Mouse (Mus musculus): ENCODE measurements around the gene Lgals12. TPM values are rescaled to one million over a fixed set of nuclear protein-coding genes. Genes with fewer than 3 reads are reported as not detected.
A peak's percentile ranks its signal among the peaks of the same experiment; 100 is the strongest.

Lgals12 gene
- polyA plus RNA-seq, 1 experiment from 2014 or later, result 0.40 TPM

DNA sequence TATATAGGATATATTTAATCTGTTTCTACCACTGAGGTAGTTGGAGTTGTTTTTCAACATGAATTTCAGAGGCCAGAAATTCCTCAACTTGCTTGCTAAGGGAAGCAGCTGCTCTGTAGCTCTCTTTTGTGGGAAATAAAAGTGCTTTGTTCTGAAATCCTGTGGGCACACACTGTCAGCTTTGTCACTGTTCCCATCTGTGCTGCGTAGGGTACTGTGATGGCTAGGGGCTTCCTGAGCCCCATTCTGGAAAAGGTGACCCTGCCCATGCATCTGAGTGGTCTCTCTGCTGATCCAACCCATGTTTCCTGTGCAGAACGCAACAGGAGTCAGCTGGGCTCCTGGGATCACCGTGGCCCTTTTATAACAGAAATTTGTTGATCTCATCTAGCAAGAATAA is 40.2 kb downstream of the Lgals12 start:
- H3K27me3 ChIP-seq (ENCODE audit: control insufficient read depth, insufficient read depth, low read length), result no peaks in the 10 kb centered on the region
- DNase-seq (ENCODE audit: low spot score) (no peak), ATAC-seq (ENCODE audit: low FRiP score) (no peak)
- WGBS, result 56% methylated on average over 3 of the region's 3 CpGs
- H3K27ac ChIP-seq, result no peak overlapping the region
- no peaks in the 10 kb centered on the region for H3K9me3 ChIP-seq (ENCODE audit: control insufficient read depth, low read length)
- H3K4me2 ChIP-seq (replicated peaks), result no peak overlapping the region
- no peaks in the 10 kb centered on the region for H3K36me3 ChIP-seq (replicated peaks; ENCODE audit: control insufficient read depth, insufficient read depth)
- H3K4me1 ChIP-seq (replicated peaks; ENCODE audit: control insufficient read depth, insufficient read depth, low read length), result no peaks in the 10 kb centered on the region
- no peak overlapping the region for H3K4me3 ChIP-seq (replicated peaks; ENCODE audit: low read length)
- no peak overlapping the region for H3K9ac ChIP-seq

DNA sequence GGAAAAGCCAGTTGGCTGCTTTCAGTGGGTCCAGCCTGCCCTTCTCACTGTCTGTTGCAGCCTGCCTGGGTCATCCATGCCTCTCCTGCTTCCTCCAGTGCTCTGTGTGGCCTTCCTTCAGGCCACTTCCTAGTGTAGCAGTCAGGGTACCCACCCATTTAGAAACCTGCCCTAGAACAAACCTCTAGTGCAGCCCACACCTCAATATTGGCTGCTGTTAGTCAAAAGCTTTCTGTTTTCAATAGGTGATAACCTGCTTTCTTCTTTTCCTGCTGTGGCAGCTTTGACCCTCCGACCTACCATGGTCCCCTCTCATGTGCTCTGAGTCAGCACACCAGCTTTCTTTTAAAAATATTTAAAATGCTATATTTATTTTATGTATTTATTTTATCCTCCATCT is 42.5 kb downstream of the Lgals12 start:
- 93% methylated on average over 1 of the region's 1 CpGs for WGBS
- no peak for ATAC-seq (ENCODE audit: low FRiP score)
- Histone ChIP-seq H3K27me3 (ENCODE audit: control insufficient read depth, insufficient read depth, low read length) (no peaks in the 10 kb centered on the region), H3K4me1 (replicated peaks; ENCODE audit: control insufficient read depth, insufficient read depth, low read length) (no peaks in the 10 kb centered on the region), H3K27ac (no peak overlapping the region), H3K9me3 (ENCODE audit: control insufficient read depth, low read length) (no peaks in the 10 kb centered on the region), H3K9ac (no peak overlapping the region), H3K4me3 (replicated peaks; ENCODE audit: low read length) (no peak overlapping the region), H3K36me3 (replicated peaks; ENCODE audit: control insufficient read depth, insufficient read depth) (no peaks in the 10 kb centered on the region), H3K4me2 (replicated peaks) (no peak overlapping the region)
- DNase-seq (ENCODE audit: low spot score), result no peak

DNA sequence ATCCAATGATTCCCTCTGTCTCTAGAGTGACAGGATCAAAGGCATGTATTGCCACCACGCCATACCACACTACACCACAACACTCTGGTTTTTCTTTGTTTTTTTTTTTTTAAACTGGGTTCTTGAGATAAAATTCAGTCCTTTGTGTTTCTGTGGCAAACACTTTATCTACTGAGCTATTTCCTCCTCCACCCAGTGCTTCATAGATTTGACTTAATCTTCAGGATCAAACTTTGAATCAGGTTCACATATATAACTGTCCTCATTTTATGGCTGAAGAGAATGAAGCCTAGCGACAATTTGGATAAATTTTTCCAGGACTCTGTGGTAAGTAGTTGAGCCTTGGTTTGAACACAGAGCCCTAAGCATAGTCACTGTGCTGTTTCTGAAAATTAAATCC is 43.3 kb downstream of the Lgals12 start:
- DNase-seq (ENCODE audit: low spot score) (no peak), ATAC-seq (ENCODE audit: low FRiP score) (no peak)
- 88% methylated on average over 2 of the region's 2 CpGs for WGBS
- Histone ChIP-seq H3K36me3 (replicated peaks; ENCODE audit: control insufficient read depth, insufficient read depth) (no peaks in the 10 kb centered on the region), H3K4me2 (replicated peaks) (no peak overlapping the region), H3K27ac (no peak overlapping the region), H3K4me1 (replicated peaks; ENCODE audit: control insufficient read depth, insufficient read depth, low read length) (no peaks in the 10 kb centered on the region), H3K9ac (no peak overlapping the region), H3K4me3 (replicated peaks; ENCODE audit: low read length) (no peak overlapping the region), H3K9me3 (ENCODE audit: control insufficient read depth, low read length) (no peaks in the 10 kb centered on the region), H3K27me3 (ENCODE audit: control insufficient read depth, insufficient read depth, low read length) (no peaks in the 10 kb centered on the region)

DNA sequence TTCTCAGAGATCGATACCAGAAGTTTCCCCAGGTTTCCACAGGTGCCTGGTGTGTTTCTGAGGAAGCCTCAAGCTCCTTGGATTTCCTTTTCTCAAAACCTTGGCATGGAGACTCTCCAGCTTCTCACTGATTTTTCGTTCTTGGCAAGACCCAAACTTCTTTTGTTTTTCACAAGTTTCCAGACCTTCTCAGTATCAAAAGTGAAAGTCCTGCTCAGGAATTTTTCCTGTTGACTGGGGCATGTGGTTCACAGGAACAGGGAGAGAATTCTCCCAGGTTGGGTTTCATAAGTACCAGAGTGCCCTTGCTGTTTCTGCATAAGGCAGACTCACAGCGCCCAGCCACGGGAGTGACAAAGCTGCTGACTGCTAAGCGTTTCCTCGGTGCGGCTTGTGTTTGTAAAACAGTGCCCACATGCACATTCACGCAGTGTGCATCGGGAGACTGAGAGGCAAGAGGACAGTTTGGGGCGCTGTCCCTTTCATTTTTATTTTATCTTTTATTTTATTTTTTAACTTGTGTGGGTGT is 44.3 kb downstream of the Lgals12 start:
- ATAC-seq (ENCODE audit: low FRiP score), result no peak
- WGBS, result 85% methylated on average over 10 of the region's 10 CpGs
- H3K36me3 ChIP-seq (replicated peaks; ENCODE audit: control insufficient read depth, insufficient read depth), result no peaks in the 10 kb centered on the region

DNA sequence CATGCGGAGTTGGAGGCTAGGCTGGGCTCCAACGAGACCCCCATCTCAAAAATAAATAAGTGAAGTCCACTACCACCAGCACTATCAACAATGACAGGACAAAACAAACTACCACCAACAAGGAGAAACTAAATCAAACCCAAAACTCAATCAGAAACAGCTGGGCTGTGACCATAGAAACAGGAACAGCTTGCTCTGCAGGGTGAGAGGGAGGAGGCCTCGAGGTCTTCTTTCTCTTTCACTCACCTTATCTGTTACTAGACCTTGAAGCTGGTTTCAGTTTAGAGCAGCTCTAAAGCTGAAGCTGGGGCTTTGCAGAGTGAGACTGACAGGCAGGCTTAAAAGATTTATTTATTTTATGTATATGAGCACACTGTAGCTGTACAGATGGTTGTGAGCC is 45.5 kb downstream of the Lgals12 start:
- no peak overlapping the region for H3K4me3 ChIP-seq (replicated peaks; ENCODE audit: low read length)
- ATAC-seq (ENCODE audit: low FRiP score), result no peak
- peaks cover 8% of the 10 kb centered on the region; the same call in 1 of the 2 replicates for H3K4me1 ChIP-seq (replicated peaks; ENCODE audit: control insufficient read depth, insufficient read depth, low read length)
- no peak for DNase-seq (ENCODE audit: low spot score)
- 70% methylated on average over 3 of the region's 3 CpGs for WGBS
- no peak overlapping the region for H3K4me2 ChIP-seq (replicated peaks)
- H3K9me3 ChIP-seq (ENCODE audit: control insufficient read depth, low read length), result no peaks in the 10 kb centered on the region
- H3K36me3 ChIP-seq (replicated peaks; ENCODE audit: control insufficient read depth, insufficient read depth), result no peaks in the 10 kb centered on the region
- peaks cover 12% of the 10 kb centered on the region; the same call in 1 of the 2 replicates for H3K27me3 ChIP-seq (ENCODE audit: control insufficient read depth, insufficient read depth, low read length)
- no peak overlapping the region for H3K9ac ChIP-seq
- no peak overlapping the region for H3K27ac ChIP-seq

More for the DNA sequence above, 44.3 kb downstream of the Lgals12 start:
- Histone ChIP-seq H3K9ac (no peak overlapping the region), H3K9me3 (ENCODE audit: control insufficient read depth, low read length) (no peaks in the 10 kb centered on the region), H3K4me2 (replicated peaks) (no peak overlapping the region), H3K4me3 (replicated peaks; ENCODE audit: low read length) (no peak overlapping the region), H3K4me1 (replicated peaks; ENCODE audit: control insufficient read depth, insufficient read depth, low read length) (peaks cover 2% of the 10 kb centered on the region; the same call in 1 of the 2 replicates), H3K27ac (no peak overlapping the region), H3K27me3 (ENCODE audit: control insufficient read depth, insufficient read depth, low read length) (peaks cover 4% of the 10 kb centered on the region; the same call in 1 of the 2 replicates)
- no peak for DNase-seq (ENCODE audit: low spot score)

DNA sequence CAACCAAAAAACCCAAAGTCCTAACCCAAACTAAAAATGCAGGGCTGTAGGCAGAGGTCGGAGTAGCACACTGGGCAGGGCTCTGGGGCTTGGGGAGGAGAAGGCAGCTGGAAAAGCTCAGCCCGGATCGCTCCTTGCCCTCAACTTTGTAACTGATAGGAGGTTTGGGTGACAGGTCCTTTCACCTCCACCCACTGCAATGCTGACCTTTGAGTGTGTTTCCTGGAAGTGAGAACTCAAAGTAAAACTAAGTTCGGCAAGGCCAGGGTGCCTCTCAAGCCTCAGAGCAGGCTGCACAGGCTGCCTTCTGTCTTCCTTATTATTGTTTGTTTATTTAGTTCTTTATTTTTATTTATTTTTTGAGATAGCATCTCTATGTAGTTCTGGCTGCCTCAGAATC is 47.0 kb downstream of the Lgals12 start:
- H3K9ac ChIP-seq, result no peak overlapping the region
- H3K27me3 ChIP-seq (ENCODE audit: control insufficient read depth, insufficient read depth, low read length), result peaks cover 12% of the 10 kb centered on the region; the same call in 1 of the 2 replicates
- H3K4me3 ChIP-seq (replicated peaks; ENCODE audit: low read length), result no peak overlapping the region
- 83% methylated on average over 4 of the region's 4 CpGs for WGBS
- no peaks in the 10 kb centered on the region for H3K9me3 ChIP-seq (ENCODE audit: control insufficient read depth, low read length)
- DNase-seq (ENCODE audit: low spot score) (no peak), ATAC-seq (ENCODE audit: low FRiP score) (no peak)
- H3K4me1 ChIP-seq (replicated peaks; ENCODE audit: control insufficient read depth, insufficient read depth, low read length), result peaks cover 8% of the 10 kb centered on the region; the same call in 1 of the 2 replicates
- H3K4me2 ChIP-seq (replicated peaks), result no peak overlapping the region
- H3K27ac ChIP-seq, result no peak overlapping the region
- no peaks in the 10 kb centered on the region for H3K36me3 ChIP-seq (replicated peaks; ENCODE audit: control insufficient read depth, insufficient read depth)

DNA sequence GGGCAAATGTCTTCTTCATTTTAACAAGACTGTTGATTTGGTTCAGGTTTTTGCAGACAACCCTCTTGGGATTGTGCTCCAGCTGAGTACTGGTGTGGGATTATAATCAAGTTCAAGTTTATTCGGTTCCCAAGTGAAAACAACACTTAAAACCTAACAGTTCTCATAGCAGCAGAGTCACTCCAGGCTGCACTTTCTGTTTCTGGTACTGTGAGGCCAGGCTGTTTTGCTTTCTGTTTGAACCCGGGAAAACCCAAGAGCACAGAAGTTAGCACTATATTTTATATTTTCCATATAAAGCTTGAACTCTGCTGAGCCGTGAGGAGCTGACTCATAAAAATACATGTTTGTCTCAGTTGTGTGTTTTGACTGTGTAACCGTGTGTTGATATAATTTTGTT is 48.3 kb downstream of the Lgals12 start:
- DNase-seq (ENCODE audit: low spot score) (no peak), ATAC-seq (ENCODE audit: low FRiP score) (no peak)
- H3K27ac ChIP-seq, result no peak overlapping the region
- peaks cover 8% of the 10 kb centered on the region; the same call in 1 of the 2 replicates for H3K4me1 ChIP-seq (replicated peaks; ENCODE audit: control insufficient read depth, insufficient read depth, low read length)
- H3K9ac ChIP-seq, result no peak overlapping the region
- no peaks in the 10 kb centered on the region for H3K9me3 ChIP-seq (ENCODE audit: control insufficient read depth, low read length)
- peaks cover 12% of the 10 kb centered on the region; the same call in 1 of the 2 replicates for H3K27me3 ChIP-seq (ENCODE audit: control insufficient read depth, insufficient read depth, low read length)
- no peaks in the 10 kb centered on the region for H3K36me3 ChIP-seq (replicated peaks; ENCODE audit: control insufficient read depth, insufficient read depth)
- no peak overlapping the region for H3K4me3 ChIP-seq (replicated peaks; ENCODE audit: low read length)
- 0 out of 2 replicates have a peak overlapping the region, but pooled peaks have one; percentile 57 for H3K4me2 ChIP-seq (replicated peaks)
- WGBS, result 86% methylated on average over 4 of the region's 4 CpGs

DNA sequence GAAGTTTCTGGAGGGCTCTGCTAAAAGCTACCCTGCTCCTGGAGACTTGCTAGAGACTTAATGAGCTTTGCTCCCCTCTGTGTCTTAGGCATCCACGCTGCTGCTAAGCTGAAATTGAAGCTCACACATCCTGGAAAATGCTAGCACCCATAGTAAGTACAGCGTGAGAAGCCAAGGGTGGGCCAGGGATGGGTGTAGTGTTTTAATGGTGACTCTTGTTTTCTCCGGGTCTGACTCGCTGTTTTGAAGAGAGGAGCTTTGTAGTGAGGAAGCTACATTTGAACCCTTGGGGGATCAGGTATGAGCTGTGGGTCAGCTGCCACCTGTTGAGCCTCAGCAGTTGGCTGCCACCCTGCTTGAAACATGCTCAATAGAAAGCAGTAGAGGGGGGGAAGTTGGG is 49.1 kb downstream of the Lgals12 start:
- Histone ChIP-seq H3K9ac (0 out of 2 replicates have a peak overlapping the region, but pooled peaks have one; percentile 50), H3K4me1 (replicated peaks; ENCODE audit: control insufficient read depth, insufficient read depth, low read length) (peaks cover 8% of the 10 kb centered on the region; the same call in 1 of the 2 replicates), H3K27me3 (ENCODE audit: control insufficient read depth, insufficient read depth, low read length) (peaks cover 12% of the 10 kb centered on the region; the same call in 1 of the 2 replicates), H3K4me3 (replicated peaks; ENCODE audit: low read length) (peak overlapping the region; percentile 32), H3K27ac (no peak overlapping the region), H3K36me3 (replicated peaks; ENCODE audit: control insufficient read depth, insufficient read depth) (no peaks in the 10 kb centered on the region), H3K4me2 (replicated peaks) (peak overlapping the region; percentile 57), H3K9me3 (ENCODE audit: control insufficient read depth, low read length) (no peaks in the 10 kb centered on the region)
- DNase-seq (ENCODE audit: low spot score) (no peak), ATAC-seq (ENCODE audit: low FRiP score) (no peak)
- 7% methylated on average over 4 of the region's 4 CpGs for WGBS

DNA sequence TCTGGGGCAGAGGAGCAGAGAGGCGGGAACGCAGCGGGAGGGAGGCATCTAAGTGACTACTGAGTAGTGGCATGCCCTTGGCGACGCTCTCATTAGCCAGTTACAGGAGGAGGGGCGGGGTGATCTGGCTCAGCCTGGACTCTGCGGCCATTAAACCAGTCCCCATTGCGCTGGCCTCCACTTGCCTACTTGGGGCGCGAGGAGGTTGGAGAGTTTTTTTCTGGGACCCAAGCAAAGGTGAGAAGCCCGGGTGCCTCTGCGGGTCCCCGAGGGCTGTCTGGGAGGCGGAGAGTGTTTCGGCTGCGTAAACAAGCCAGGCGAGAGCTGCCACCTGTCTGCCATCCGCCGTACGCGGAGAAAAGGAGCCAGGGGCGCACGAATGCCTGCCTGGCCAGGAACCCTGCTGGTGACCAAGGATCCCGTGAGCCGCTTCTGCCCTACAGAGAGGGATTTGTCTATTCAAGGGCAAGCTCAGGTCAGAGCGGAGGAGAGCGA is 49.6 kb downstream of the Lgals12 start, which contains the start of gene Pla2g16:
Gene Pla2g16, plus strand, starts transcription at position 132 of the 495 bp plus-strand sequence.
- 0 out of 2 replicates have a peak within 1 kb of the TSS, but pooled peaks have one; percentile 50 for H3K9ac ChIP-seq
- DNase-seq (ENCODE audit: low spot score), result peak; percentile 33

More for the DNA sequence above, 49.6 kb downstream of the Lgals12 start, which contains the start of gene Pla2g16:
- ATAC-seq (ENCODE audit: low FRiP score), result peak; percentile 69; the same call in 1 of the 2 replicates
- H3K9me3 ChIP-seq (ENCODE audit: control insufficient read depth, low read length), result no peaks in the 10 kb centered on the region
- H3K27me3 ChIP-seq (ENCODE audit: control insufficient read depth, insufficient read depth, low read length), result peaks cover 12% of the 10 kb centered on the region; the same call in 1 of the 2 replicates
- peaks cover 8% of the 10 kb centered on the region; the same call in 1 of the 2 replicates for H3K4me1 ChIP-seq (replicated peaks; ENCODE audit: control insufficient read depth, insufficient read depth, low read length)
- no peaks in the 10 kb centered on the region for H3K36me3 ChIP-seq (replicated peaks; ENCODE audit: control insufficient read depth, insufficient read depth)
- H3K4me3 ChIP-seq (replicated peaks; ENCODE audit: low read length), result peak within 1 kb of the TSS; percentile 32
- H3K4me2 ChIP-seq (replicated peaks), result peak within 1 kb of the TSS; percentile 57
- WGBS, result under 1% methylated on average over 27 of the region's 27 CpGs
- H3K27ac ChIP-seq, result no peak within 1 kb of the TSS

Data from hindbrain, embryonic 14.5 days (tissue).